Mouse (Mus musculus) stomach, postnatal 0 days (tissue): Measurements from ENCODE around the gene Trib3.

Source experiments
- CTCF ChIP-seq: IDR thresholded peaks from 2 replicates; pipeline ENCODE4 v1.5.1; 2016; ENCODE audit warnings: antibody characterized with exemption, low read depth, mild to moderate bottlenecking, moderate library complexity
- EP300 ChIP-seq: optimal IDR thresholded peaks from 2 replicates; pipeline ENCODE3; 2016; ENCODE audit warnings: antibody characterized with exemption

DNA sequence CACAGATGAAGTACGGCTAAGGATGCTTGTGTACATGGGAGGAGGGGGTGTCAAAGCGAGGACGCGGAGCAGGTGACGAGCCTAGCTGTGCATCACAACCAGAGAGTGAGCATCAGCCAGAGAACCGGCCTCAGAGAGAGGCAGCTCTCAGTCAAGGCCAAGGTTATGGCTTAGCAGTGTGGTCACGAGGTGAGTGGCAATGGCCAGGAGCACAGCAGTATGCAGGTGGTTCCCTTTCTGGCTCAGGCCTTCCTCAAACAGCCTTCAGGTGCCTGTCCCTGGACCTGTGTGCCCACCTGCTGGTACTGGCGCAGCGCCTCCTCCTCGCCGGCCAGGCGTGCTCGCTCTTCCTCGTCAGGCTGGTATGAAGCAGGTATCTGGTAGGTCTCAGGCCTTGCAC is 19.9 kb downstream of the Trib3 start:
- TF ChIP-seq CTCF (no peak), EP300 (no peak)
